Comparison of ENCODE assay signal across 25 mouse cellular contexts in genomic region chr3:107700625-107701024, GRCm38 (mm10). TPM values are rescaled to one million over a fixed set of nuclear protein-coding genes. Genes with fewer than 3 reads are reported as not detected.
DNase-seq lines count a peak whose midpoint lies in the region; TF ChIP-seq lines count a peak whose summit lies in the region.
"Had no signal": no experiment of that assay in that cellular context is flagged by ENCODE, and none has a peak within 500 bp of the region (broad histone marks: within the 10 kb centered on the region; RNA-seq: fewer than 3 reads in every experiment).

No protein-coding gene starts in this region.

- H3K27ac ChIP-seq in heart, adult 2 months: no peak overlapping the region
- H3K27ac ChIP-seq in layer of hippocampus, adult 2 months: peak overlapping the region; percentile 54; the same call in 1 of the 2 replicates
- H3K27ac ChIP-seq: embryonic facial prominence, embryonic 13.5 days; embryonic facial prominence, embryonic 15.5 days; forebrain, embryonic 10.5 days; forebrain, embryonic 12.5 days had no signal

- 89% methylated on average over 2 of the region's 2 CpGs for WGBS in heart, adult 2 months

- intact Hi-C loops in heart, adult 2 months (cut with DNase I): no loop called here

- H3K27me3 ChIP-seq in heart, adult 2 months (ENCODE audit: control insufficient read depth, insufficient read depth, low read length): no peaks in the 10 kb centered on the region
- H3K27me3 ChIP-seq: CH12.LX; embryonic facial prominence, embryonic 13.5 days; embryonic facial prominence, embryonic 15.5 days; forebrain, embryonic 12.5 days; Patski had no signal

- H3K9ac ChIP-seq in heart, adult 2 months (ENCODE audit: low read depth, low read length): no peak overlapping the region
- H3K9ac ChIP-seq: embryonic facial prominence, embryonic 13.5 days; embryonic facial prominence, embryonic 15.5 days; forebrain, embryonic 12.5 days had no signal

- H3K79me2 ChIP-seq in heart, adult 2 months (replicated peaks; ENCODE audit: control insufficient read depth, insufficient read depth, low read length): no peaks in the 10 kb centered on the region

- TF ChIP-seq POLR2A in heart, adult 2 months (IDR thresholded peaks at IDR 0.05; ENCODE audit: insufficient read depth, low read depth, low read length): no peak

- TF ChIP-seq EP300 in heart, adult 2 months (IDR thresholded peaks at IDR 0.05; ENCODE audit: insufficient read depth, low read depth, low read length): no peak

- no peak for TF ChIP-seq CTCF in heart, adult 2 months (IDR thresholded peaks at IDR 0.05)
- TF ChIP-seq CTCF in layer of hippocampus, adult 2 months (conservative IDR thresholded peaks at IDR 0.05): no peak

- DNase-seq in heart, adult 11 months: peak; percentile 61
- no peak for DNase-seq in heart, adult 2 months
- peak in 1 of 2 experiments; percentile 58 for DNase-seq in layer of hippocampus, adult 2 months (ENCODE audit: low spot score in 2 of 2)
- no peak for DNase-seq in layer of hippocampus, postnatal 25 days (ENCODE audit: extremely low spot score in 1 of 2, low spot score in 1 of 2)
- DNase-seq in layer of hippocampus, adult 9-11 months: peak; percentile 75
- no peak for DNase-seq in layer of hippocampus, adult 9-10 months (ENCODE audit: low spot score)
- DNase-seq: adrenal gland, adult 8-10 months; adrenal gland, postnatal 14 days; adrenal gland, postnatal 36 days; B cell, adult 2 months; cerebellum, adult 11 months; cerebellum, adult 18-20 months; cerebellum, adult 8-10 months; cerebellum, adult 9-11 months; cerebellum, postnatal 14 days; cerebellum, postnatal 36 days; embryo, embryonic 11 days had no signal

- peaks cover 13% of the 10 kb centered on the region for H3K4me1 ChIP-seq in heart, adult 2 months (ENCODE audit: control insufficient read depth, insufficient read depth, low read length)

- H3K4me3 ChIP-seq in heart, adult 2 months: no peak overlapping the region
- H3K4me3 ChIP-seq in layer of hippocampus, adult 2 months: no peak overlapping the region
- H3K4me3 ChIP-seq: embryonic facial prominence, embryonic 13.5 days; embryonic facial prominence, embryonic 15.5 days; erythroblast, embryonic 14.5 days; forebrain, embryonic 10.5 days; forebrain, embryonic 12.5 days had no signal

- no peaks in the 10 kb centered on the region for H3K36me3 ChIP-seq in heart, adult 2 months (ENCODE audit: control insufficient read depth, insufficient read depth, low read length)
- H3K36me3 ChIP-seq: embryonic facial prominence, embryonic 13.5 days; embryonic facial prominence, embryonic 15.5 days; forebrain, embryonic 10.5 days; forebrain, embryonic 12.5 days; G1E had no signal

RNA-seq across cellular contexts. Expression of gene Ahcyl1, which starts 4.3 kb away (rescaled TPM):
- 10 to 100 TPM; 76.5 to 82.3 TPM for total RNA-seq in heart, adult 2 months (2021)
- polyA plus RNA-seq in heart, adult 2 months (2012; rRNA removed): 50.9 and 94.6 TPM in 2 replicates
- total RNA-seq in layer of hippocampus, adult 2 months (2021): 100 to 1,000 TPM; 338 to 346 TPM
- total RNA-seq in layer of hippocampus, postnatal 25 days (2021): 100 to 1,000 TPM; 333 to 340 TPM

RNA-seq across cellular contexts. Expression of gene Csf1, which starts 59.6 kb away (rescaled TPM):
- total RNA-seq in heart, adult 2 months (2021): 10 to 100 TPM; 30.0 to 41.7 TPM
- polyA plus RNA-seq in heart, adult 2 months (2012; rRNA removed): 32.9 and 44.0 TPM in 2 replicates
- total RNA-seq in layer of hippocampus, adult 2 months (2021): 10 to 100 TPM; 20.4 to 20.5 TPM
- 10 to 100 TPM; 17.1 to 18.6 TPM for total RNA-seq in layer of hippocampus, postnatal 25 days (2021)

Comparison
In these comparisons a context has a peak if more than half of its experiments do, and no peak if none do; other contexts are left out.
1. DNase-seq: peak in heart, adult 11 months (single experiment) and layer of hippocampus, adult 9-11 months (single experiment); none in heart, adult 2 months (0 of 2), layer of hippocampus, postnatal 25 days (0 of 2) and layer of hippocampus, adult 9-10 months (single experiment).
2. RNA of gene Ahcyl1, which starts 4.3 kb away (total RNA-seq): 338 to 346 TPM in layer of hippocampus, adult 2 months and 333 to 340 TPM in layer of hippocampus, postnatal 25 days; 76.5 to 82.3 TPM in heart, adult 2 months; every median in the first group is over 4 times any median in the second.